Mouse (Mus musculus) neural tube, embryonic 14.5 days (tissue): ENCODE data around the gene Gm13289. TPM values are rescaled to one million over a fixed set of nuclear protein-coding genes. Genes with fewer than 3 reads are reported as not detected.
"Not testable (repeated sequence)": the region's sequence is repeated elsewhere in the genome, so short reads cannot be mapped to it uniquely, and the experiment has no call there.

Experiments
- ATAC-seq: fragments of 200-750 bp; cut with Nextera tagmentation; 2 replicates; pipeline ENCODE4 v1.8.0; 2017; ENCODE audit warnings: low read depth, mild to moderate bottlenecking, moderate TSS enrichment, moderate library complexity
- H3K27ac ChIP-seq: fragments of 300-500 bp; sonication (generic); 2 replicates; pipeline ENCODE4 v1.5.1; 2014; ENCODE audit warnings: low read depth, mild to moderate bottlenecking, control low read depth, low read length, moderate library complexity, mixed read lengths
- H3K27me3 ChIP-seq: fragments of 300-500 bp; sonication (generic); 2 replicates; pipeline ENCODE4 v1.6.1; 2014; ENCODE audit warnings: low read length; ENCODE audit not compliant: control insufficient read depth, insufficient read depth
- H3K36me3 ChIP-seq: fragments of 300-500 bp; sonication (generic); 2 replicates; pipeline ENCODE4 v1.6.1; 2014; ENCODE audit warnings: low read length, mixed read lengths; ENCODE audit not compliant: control insufficient read depth, insufficient read depth
- H3K4me1 ChIP-seq: fragments of 300-500 bp; sonication (generic); 2 replicates; pipeline ENCODE4 v1.6.1; 2014; ENCODE audit warnings: low read length; ENCODE audit not compliant: control insufficient read depth, insufficient read depth
- H3K4me2 ChIP-seq: fragments of 300-500 bp; sonication (generic); 2 replicates; pipeline ENCODE4 v1.6.1; 2014; ENCODE audit warnings: mild to moderate bottlenecking, low read depth, low read length, control low read depth
- H3K4me3 ChIP-seq: fragments of 300-500 bp; sonication (generic); 2 replicates; pipeline ENCODE4 v1.5.1; 2014; ENCODE audit warnings: low read depth, low read length, control low read depth, mixed read lengths
- H3K9ac ChIP-seq: fragments of 300-500 bp; sonication (generic); replicated peaks from 2 replicates; pipeline ENCODE4 v1.6.1; 2014; ENCODE audit warnings: low read depth, mild to moderate bottlenecking, control low read depth, low read length, mixed read lengths
- H3K9me3 ChIP-seq: fragments of 300-500 bp; sonication (generic); 2 replicates; pipeline ENCODE4 v1.6.1; 2016; ENCODE audit warnings: low read length; ENCODE audit not compliant: control insufficient read depth
- WGBS: fragments of 180-500 bp; shearing (Covaris S2); extraction: QIAGEN DNeasy Blood & Tissue Kit; methylation state at CpG from one replicate; pipeline ENCODE4 v1.1.7; 2014; 5-methylcytosine and 5-hydroxymethylcytosine counted together
- polyA plus RNA-seq: library from polyadenylated mRNA; unstranded; fragments of >200 nt; fragmentation: Nextera tagmentation; extraction: Ambion mirVana; gene quantifications from 2 replicates; pipeline ENCODE4 v1.2.1, GENCODE M21; 2014

Gene Gm13289
- polyA plus RNA-seq, 1 experiment from 2014 or later: not detected

DNA sequence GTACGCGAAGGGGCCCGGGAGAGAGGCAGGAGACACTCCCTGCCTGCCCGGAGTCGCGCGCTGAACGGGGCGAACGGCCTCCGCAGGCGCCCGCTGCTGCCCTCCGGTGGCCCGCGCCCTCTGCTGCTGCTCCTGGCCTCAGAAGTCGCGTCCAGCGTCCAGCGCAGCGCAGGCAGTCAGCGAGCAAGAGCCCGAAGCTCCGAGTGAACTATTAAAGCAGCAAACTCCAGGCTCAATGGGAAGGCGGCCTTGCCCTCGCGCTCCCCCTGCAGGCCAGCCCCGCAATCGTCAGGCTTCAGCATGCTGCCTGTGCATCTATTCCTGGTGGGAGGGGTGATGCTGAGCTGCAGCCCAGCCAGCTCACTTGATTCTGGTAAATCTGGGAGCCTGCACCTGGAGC lies 2.8 kb downstream of the Gm13289 start, which contains the start of gene Gm13272:
TSS of gene Gm13272 (plus strand) at position 301 of the 400 bp plus-strand sequence.
- not testable (repeated sequence) for ATAC-seq
- no CpG with 5 or more reads among the region's 29 CpGs for WGBS

GRCm38 (mm10) chr4:88780320-88780719 lies 3.6 kb downstream of the Gm13289 start:
- not testable (repeated sequence) for H3K4me1 ChIP-seq, ATAC-seq, H3K4me2 ChIP-seq, H3K9ac ChIP-seq, H3K27me3 ChIP-seq, H3K36me3 ChIP-seq, H3K27ac ChIP-seq, H3K4me3 ChIP-seq, H3K9me3 ChIP-seq
- 48% methylated on average over 15 of the region's 18 CpGs for WGBS

More for the DNA sequence above, 2.8 kb downstream of the Gm13289 start, which contains the start of gene Gm13272:
- H3K27me3 ChIP-seq, H3K9ac ChIP-seq, H3K27ac ChIP-seq, H3K4me2 ChIP-seq, H3K4me1 ChIP-seq, H3K36me3 ChIP-seq, H3K4me3 ChIP-seq, H3K9me3 ChIP-seq: not testable (repeated sequence)

DNA sequence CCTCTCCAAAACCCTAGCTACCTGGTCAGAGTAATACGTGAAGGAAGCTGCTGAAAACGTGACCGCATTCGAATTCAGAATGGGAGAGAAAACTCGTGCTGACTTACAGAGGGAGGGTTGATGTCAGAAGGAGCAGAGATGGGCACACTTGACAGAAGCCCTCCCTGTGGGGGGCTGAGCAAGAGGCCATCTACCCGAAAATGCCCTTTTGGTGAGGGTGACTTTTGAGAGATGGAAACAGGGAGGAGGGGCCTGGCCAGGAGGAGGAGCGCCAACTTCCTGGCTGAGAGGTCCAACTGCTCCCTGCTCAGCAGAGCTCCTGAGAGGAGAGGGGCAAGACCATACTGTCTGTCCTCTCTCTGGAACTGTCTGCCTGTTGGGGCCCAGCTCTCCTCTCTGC lies 5.1 kb downstream of the Gm13289 start, which contains the start of gene Ifnz:
TSS of gene Ifnz (plus strand) at position 301 of the 400 bp plus-strand sequence.
- H3K4me1 ChIP-seq, H3K4me2 ChIP-seq, H3K4me3 ChIP-seq, H3K36me3 ChIP-seq, H3K9me3 ChIP-seq, H3K27me3 ChIP-seq, H3K27ac ChIP-seq, ATAC-seq, H3K9ac ChIP-seq: not testable (repeated sequence)
- 9% methylated on average over 1 of the region's 7 CpGs for WGBS

GRCm38 (mm10) chr4:88782335-88782734 lies 5.6 kb downstream of the Gm13289 start:
- WGBS: 0% methylated on average over 4 of the region's 31 CpGs
- H3K27ac ChIP-seq, ATAC-seq, H3K4me3 ChIP-seq, H3K9me3 ChIP-seq, H3K4me1 ChIP-seq, H3K36me3 ChIP-seq, H3K9ac ChIP-seq, H3K27me3 ChIP-seq, H3K4me2 ChIP-seq: not testable (repeated sequence)

DNA sequence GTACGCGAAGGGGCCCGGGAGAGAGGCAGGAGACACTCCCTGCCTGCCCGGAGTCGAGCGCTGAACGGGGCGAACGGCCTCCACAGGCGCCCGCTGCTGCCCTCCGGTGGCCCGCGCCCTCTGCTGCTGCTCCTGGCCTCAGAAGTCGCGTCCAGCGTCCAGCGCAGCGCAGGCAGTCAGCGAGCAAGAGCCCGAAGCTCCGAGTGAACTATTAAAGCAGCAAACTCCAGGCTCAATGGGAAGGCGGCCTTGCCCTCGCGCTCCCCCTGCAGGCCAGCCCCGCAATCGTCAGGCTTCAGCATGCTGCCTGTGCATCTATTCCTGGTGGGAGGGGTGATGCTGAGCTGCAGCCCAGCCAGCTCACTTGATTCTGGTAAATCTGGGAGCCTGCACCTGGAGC lies 8.7 kb downstream of the Gm13289 start, which contains the start of gene Gm13276:
TSS of gene Gm13276 (plus strand) at position 301 of the 400 bp plus-strand sequence.
- not testable (repeated sequence) for H3K9me3 ChIP-seq, H3K27ac ChIP-seq, H3K9ac ChIP-seq, H3K4me2 ChIP-seq, H3K4me3 ChIP-seq, H3K4me1 ChIP-seq, ATAC-seq, H3K36me3 ChIP-seq, H3K27me3 ChIP-seq
- WGBS: no CpG with 5 or more reads among the region's 27 CpGs

- not testable (repeated sequence) for H3K27ac ChIP-seq, H3K36me3 ChIP-seq, H3K4me1 ChIP-seq, H3K9ac ChIP-seq, H3K27me3 ChIP-seq, H3K9me3 ChIP-seq, H3K4me3 ChIP-seq, ATAC-seq, H3K4me2 ChIP-seq
- WGBS: 0% methylated on average over 1 of the region's 28 CpGs
These were observed 11.7 kb downstream of the Gm13289 start, which contains the start of gene Gm13277 for GRCm38 (mm10) chr4:88788402-88788801. Gm13277 (plus strand) TSS chr4:88788632.

- H3K9me3 ChIP-seq, H3K27ac ChIP-seq, ATAC-seq, H3K4me3 ChIP-seq, H3K4me2 ChIP-seq, H3K4me1 ChIP-seq, H3K9ac ChIP-seq, H3K36me3 ChIP-seq, H3K27me3 ChIP-seq: not testable (repeated sequence)
- no CpG with 5 or more reads among the region's 28 CpGs for WGBS
These were observed 14.5 kb downstream of the Gm13289 start, which contains the start of gene Gm13278 for GRCm38 (mm10) chr4:88791250-88791649. Gm13278 (plus strand) TSS chr4:88791550.

DNA sequence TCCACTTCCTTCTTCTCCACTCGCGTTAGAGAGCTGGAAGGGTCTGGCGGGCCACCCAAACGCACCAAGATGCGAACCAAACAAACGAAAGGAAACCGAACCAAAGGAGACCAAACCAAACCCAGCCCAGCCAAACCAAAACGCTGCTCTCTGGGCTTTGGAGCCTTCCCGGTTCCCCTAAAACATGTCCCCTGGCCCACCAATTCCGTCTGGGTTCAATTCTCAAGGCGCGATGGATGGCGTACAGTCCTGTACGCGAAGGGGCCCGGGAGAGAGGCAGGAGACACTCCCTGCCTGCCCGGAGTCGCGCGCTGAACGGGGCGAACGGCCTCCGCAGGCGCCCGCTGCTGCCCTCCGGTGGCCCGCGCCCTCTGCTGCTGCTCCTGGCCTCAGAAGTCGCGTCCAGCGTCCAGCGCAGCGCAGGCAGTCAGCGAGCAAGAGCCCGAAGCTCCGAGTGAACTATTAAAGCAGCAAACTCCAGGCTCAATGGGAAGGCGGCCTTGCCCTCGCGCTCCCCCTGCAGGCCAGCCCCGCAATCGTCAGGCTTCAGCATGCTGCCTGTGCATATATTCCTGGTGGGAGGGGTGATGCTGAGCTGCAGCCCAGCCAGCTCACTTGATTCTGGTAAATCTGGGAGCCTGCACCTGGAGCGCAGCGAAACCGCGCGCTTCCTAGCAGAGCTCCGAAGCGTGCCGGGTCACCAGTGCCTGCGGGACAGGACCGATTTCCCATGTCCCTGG lies 17.4 kb downstream of the Gm13289 start, which contains the start of gene Gm13275:
TSS of gene Gm13275 (plus strand) at position 552 of the 740 bp plus-strand sequence.
- H3K36me3 ChIP-seq, H3K27ac ChIP-seq, H3K9ac ChIP-seq, H3K4me3 ChIP-seq, H3K27me3 ChIP-seq, H3K4me1 ChIP-seq, H3K9me3 ChIP-seq, H3K4me2 ChIP-seq, ATAC-seq: not testable (repeated sequence)
- 2% methylated on average over 5 of the region's 52 CpGs for WGBS

DNA sequence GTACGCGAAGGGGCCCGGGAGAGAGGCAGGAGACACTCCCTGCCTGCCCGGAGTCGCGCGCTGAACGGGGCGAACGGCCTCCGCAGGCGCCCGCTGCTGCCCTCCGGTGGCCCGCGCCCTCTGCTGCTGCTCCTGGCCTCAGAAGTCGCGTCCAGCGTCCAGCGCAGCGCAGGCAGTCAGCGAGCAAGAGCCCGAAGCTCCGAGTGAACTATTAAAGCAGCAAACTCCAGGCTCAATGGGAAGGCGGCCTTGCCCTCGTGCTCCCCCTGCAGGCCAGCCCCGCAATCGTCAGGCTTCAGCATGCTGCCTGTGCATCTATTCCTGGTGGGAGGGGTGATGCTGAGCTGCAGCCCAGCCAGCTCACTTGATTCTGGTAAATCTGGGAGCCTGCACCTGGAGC lies 20.4 kb downstream of the Gm13289 start, which contains the start of gene Gm13279:
TSS of gene Gm13279 (plus strand) at position 301 of the 400 bp plus-strand sequence.
- WGBS: no CpG with 5 or more reads among the region's 28 CpGs
- not testable (repeated sequence) for H3K9me3 ChIP-seq

More for the DNA sequence above, 20.4 kb downstream of the Gm13289 start, which contains the start of gene Gm13279:
- H3K27me3 ChIP-seq, ATAC-seq, H3K4me3 ChIP-seq, H3K4me2 ChIP-seq, H3K9ac ChIP-seq, H3K4me1 ChIP-seq, H3K36me3 ChIP-seq, H3K27ac ChIP-seq: not testable (repeated sequence)
